Mouse (Mus musculus): ENCODE measurements at regions not wholly inside any gene's neighbourhood (a gene's known extent, or its start where the extent isn't known, plus 50 kb on each side); places are given as distances from the start of the nearest gene placed in this dataset.

GRCm38 (mm10) chr4:46257061-46257795, 61.1 kb upstream of the Xpa start:
- no peak for DNase-seq

- peak in 1 of 2 experiments; percentile 5 for DNase-seq
These were observed 62.7 kb upstream of the Xpa start for GRCm38 (mm10) chr4:46258774-46259173.

- no peak for DNase-seq
These were observed 72.6 kb upstream of the Xpa start for GRCm38 (mm10) chr4:46268564-46269247.

- DNase-seq = no peak
These were observed 72.3 kb upstream of the Foxe1 start for GRCm38 (mm10) chr4:46271066-46271465.

GRCm38 (mm10) chr4:46275773-46276172, 67.6 kb upstream of the Foxe1 start:
- peak; percentile 33 to 44 for DNase-seq

- peak; percentile 23 to 45 for DNase-seq
These were observed 66.4 kb upstream of the Foxe1 start for GRCm38 (mm10) chr4:46276851-46277581.

- DNase-seq = peak in 1 of 2 experiments; percentile 6
These were observed 56.5 kb upstream of the Foxe1 start for GRCm38 (mm10) chr4:46286955-46287354.

- no peak for DNase-seq
These were observed 51.7 kb upstream of the Foxe1 start for GRCm38 (mm10) chr4:46291620-46292254.

All from kidney, postnatal 25 days (tissue).